In the genomic region with DNA sequence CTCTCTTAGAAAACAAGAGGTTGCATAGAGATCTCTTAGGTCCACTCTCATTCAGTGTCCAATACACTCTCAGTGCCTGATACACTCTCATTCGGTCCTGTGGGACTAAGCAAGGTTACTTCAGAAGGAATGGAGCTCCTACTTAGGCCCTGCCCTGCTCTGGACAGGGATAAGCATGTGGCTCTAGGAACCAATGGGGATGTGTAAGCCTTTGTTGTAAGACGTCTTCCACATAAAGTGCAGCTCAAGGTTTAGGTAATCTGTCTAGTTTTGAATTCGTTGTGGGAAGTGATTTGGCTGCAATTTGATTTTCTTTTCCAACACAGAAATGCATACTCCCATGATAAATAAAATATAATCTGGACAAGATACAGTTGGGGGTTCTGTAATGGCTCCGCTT, we compare ENCODE assay signal across 17 mouse cellular contexts. TPM values are rescaled to one million over a fixed set of nuclear protein-coding genes. Genes with fewer than 3 reads are reported as not detected.
DNase-seq lines count a peak whose midpoint lies in the region; ATAC-seq lines count a peak whose summit lies in the region.
"Had no signal": no experiment of that assay in that cellular context is flagged by ENCODE, and none has a peak within 500 bp of the region (broad histone marks: within the 10 kb centered on the region; RNA-seq: fewer than 3 reads in every experiment).

No protein-coding gene starts in this region.

- no peaks in the 10 kb centered on the region; the same call in 1 of the 2 replicates for H3K27me3 ChIP-seq in heart, embryonic 12.5 days (replicated peaks)
- H3K27me3 ChIP-seq in limb, embryonic 13.5 days = peaks cover 22% of the 10 kb centered on the region
- H3K27me3 ChIP-seq in limb, embryonic 10.5 days (ENCODE audit: low read depth, poor library complexity, severe bottlenecking) = peaks cover 24% of the 10 kb centered on the region
- 0 out of 2 replicates have a peak, but pooled peaks cover 4% of the 10 kb centered on the region for H3K27me3 ChIP-seq in embryonic facial prominence, embryonic 14.5 days (replicated peaks; ENCODE audit: control insufficient read depth, insufficient read depth, low read length)
- no peaks in the 10 kb centered on the region for H3K27me3 ChIP-seq in stomach, embryonic 16.5 days (ENCODE audit: control insufficient read depth, insufficient read depth, low read length)

- intact Hi-C loops in heart, postnatal 25 days (cut with DNase I) = no loop called here

- no peak for DNase-seq in heart, postnatal 25 days (ENCODE audit: low spot score)
- no peak for DNase-seq in limb, embryonic 10.5 days (ENCODE audit: low spot score)
- no peak for DNase-seq in embryonic facial prominence, embryonic 14.5 days (ENCODE audit: low spot score)
- no peak for DNase-seq in layer of hippocampus, postnatal 14 days (ENCODE audit: low spot score in 2 of 2)
- DNase-seq: gastrocnemius, postnatal 10 days; kidney, adult 11 months; kidney, postnatal 10 days; liver; liver, postnatal 0 days; thymus, adult 2 months had no signal

- H3K4me2 ChIP-seq in heart, embryonic 12.5 days = no peak overlapping the region
- no peak overlapping the region for H3K4me2 ChIP-seq in limb, embryonic 13.5 days (replicated peaks)
- no peak overlapping the region for H3K4me2 ChIP-seq in embryonic facial prominence, embryonic 14.5 days (ENCODE audit: low read depth, low read length)
- no peak overlapping the region; the same call in 1 of the 2 replicates for H3K4me2 ChIP-seq in stomach, embryonic 16.5 days (ENCODE audit: low read depth, low read length)
- H3K4me2 ChIP-seq: forebrain, embryonic 13.5 days; hindbrain, embryonic 13.5 days had no signal

- H3K4me1 ChIP-seq in heart, embryonic 12.5 days (replicated peaks) = peaks cover 7% of the 10 kb centered on the region
- peaks cover 12% of the 10 kb centered on the region for H3K4me1 ChIP-seq in limb, embryonic 13.5 days
- no peaks in the 10 kb centered on the region for H3K4me1 ChIP-seq in limb, embryonic 10.5 days
- H3K4me1 ChIP-seq in embryonic facial prominence, embryonic 14.5 days (ENCODE audit: control insufficient read depth, insufficient read depth, low read length) = peaks cover 11% of the 10 kb centered on the region; the same call in 1 of the 2 replicates
- no peaks in the 10 kb centered on the region; the same call in 1 of the 2 replicates for H3K4me1 ChIP-seq in stomach, embryonic 16.5 days (ENCODE audit: control insufficient read depth, insufficient read depth, low read length)
- H3K4me1 ChIP-seq: forebrain, embryonic 13.5 days had no signal

- peak overlapping the region; percentile 30; the same call in 1 of the 2 replicates for H3K27ac ChIP-seq in heart, embryonic 12.5 days (ENCODE audit: poor library complexity, severe bottlenecking)
- peak overlapping the region; percentile 3; the same call in 1 of the 2 replicates for H3K27ac ChIP-seq in limb, embryonic 13.5 days
- no peak overlapping the region for H3K27ac ChIP-seq in limb, embryonic 10.5 days
- H3K27ac ChIP-seq in embryonic facial prominence, embryonic 14.5 days (replicated peaks; ENCODE audit: low read depth, low read length) = peak overlapping the region; percentile 53
- peak overlapping the region; percentile 67 for H3K27ac ChIP-seq in stomach, embryonic 16.5 days (ENCODE audit: low read length)
- H3K27ac ChIP-seq: forebrain, embryonic 13.5 days; hindbrain, embryonic 13.5 days; layer of hippocampus, adult 2 months had no signal

- H3K36me3 ChIP-seq in heart, embryonic 12.5 days = no peaks in the 10 kb centered on the region
- no peaks in the 10 kb centered on the region for H3K36me3 ChIP-seq in limb, embryonic 13.5 days
- no peaks in the 10 kb centered on the region for H3K36me3 ChIP-seq in limb, embryonic 10.5 days
- no peaks in the 10 kb centered on the region for H3K36me3 ChIP-seq in embryonic facial prominence, embryonic 14.5 days (ENCODE audit: control insufficient read depth, insufficient read depth, low read length)
- no peaks in the 10 kb centered on the region for H3K36me3 ChIP-seq in stomach, embryonic 16.5 days (ENCODE audit: control insufficient read depth, insufficient read depth, low read length)
- H3K36me3 ChIP-seq: hindbrain, embryonic 13.5 days had no signal

- 70% methylated on average over 4 of the region's 4 CpGs for WGBS in heart, embryonic 12.5 days
- WGBS in limb, embryonic 13.5 days = 80% methylated on average over 4 of the region's 4 CpGs
- 83% methylated on average over 4 of the region's 4 CpGs for WGBS in limb, embryonic 10.5 days
- 71% methylated on average over 4 of the region's 4 CpGs for WGBS in embryonic facial prominence, embryonic 14.5 days
- WGBS in stomach, embryonic 16.5 days = 55% methylated on average over 4 of the region's 4 CpGs

- ATAC-seq in heart, embryonic 12.5 days (ENCODE audit: insufficient number of reproducible peaks, low FRiP score) = no peak
- ATAC-seq in limb, embryonic 13.5 days (ENCODE audit: low FRiP score, low read depth) = no peak
- peak; percentile 71 for ATAC-seq in embryonic facial prominence, embryonic 14.5 days (ENCODE audit: low read depth)
- ATAC-seq in stomach, embryonic 16.5 days (ENCODE audit: insufficient read depth, low FRiP score) = peak; percentile 56; the same call in 1 of the 2 replicates
- ATAC-seq: forebrain, embryonic 13.5 days; liver, postnatal 0 days had no signal

- no peak overlapping the region for H3K9ac ChIP-seq in heart, embryonic 12.5 days
- no peak overlapping the region for H3K9ac ChIP-seq in limb, embryonic 13.5 days
- no peak overlapping the region for H3K9ac ChIP-seq in embryonic facial prominence, embryonic 14.5 days (ENCODE audit: low read depth, low read length)
- no peak overlapping the region for H3K9ac ChIP-seq in stomach, embryonic 16.5 days (ENCODE audit: low read length)
- H3K9ac ChIP-seq: forebrain, embryonic 13.5 days; hindbrain, embryonic 13.5 days; liver, postnatal 0 days had no signal

- H3K4me3 ChIP-seq in heart, embryonic 12.5 days = no peak overlapping the region
- H3K4me3 ChIP-seq in limb, embryonic 13.5 days = no peak overlapping the region
- H3K4me3 ChIP-seq in limb, embryonic 10.5 days = no peak overlapping the region
- H3K4me3 ChIP-seq in embryonic facial prominence, embryonic 14.5 days (ENCODE audit: low read depth, low read length) = no peak overlapping the region
- H3K4me3 ChIP-seq in stomach, embryonic 16.5 days (replicated peaks; ENCODE audit: low read length) = no peak overlapping the region
- H3K4me3 ChIP-seq: forebrain, embryonic 13.5 days; hindbrain, embryonic 13.5 days; layer of hippocampus, adult 2 months had no signal

- H3K9me3 ChIP-seq in heart, embryonic 12.5 days (replicated peaks) = no peaks in the 10 kb centered on the region
- no peaks in the 10 kb centered on the region for H3K9me3 ChIP-seq in limb, embryonic 13.5 days
- H3K9me3 ChIP-seq in limb, embryonic 10.5 days (replicated peaks) = no peaks in the 10 kb centered on the region
- no peaks in the 10 kb centered on the region for H3K9me3 ChIP-seq in embryonic facial prominence, embryonic 14.5 days (ENCODE audit: control insufficient read depth, low read length)
- no peaks in the 10 kb centered on the region for H3K9me3 ChIP-seq in stomach, embryonic 16.5 days (replicated peaks; ENCODE audit: control insufficient read depth, low read length)
- H3K9me3 ChIP-seq: forebrain, embryonic 13.5 days; hindbrain, embryonic 13.5 days had no signal

RNA-seq across cellular contexts. Expression of gene Lamc2, which starts 6.1 kb away (rescaled TPM):
- polyA plus RNA-seq in heart, embryonic 12.5 days (2016; fragmentation: Nextera tagmentation; extraction: Ambion mirVana) = 8.7 and 9.8 TPM in 2 replicates
- total RNA-seq in heart, postnatal 25 days (2021) = 1 to 10 TPM; 8.7 to 9.3 TPM
- 5.8 and 6.3 TPM in 2 replicates for polyA plus RNA-seq in limb, embryonic 13.5 days (2015; fragmentation: Nextera tagmentation; extraction: Ambion mirVana)
- polyA plus RNA-seq in limb, embryonic 10.5 days (2016; fragmentation: Nextera tagmentation; extraction: Ambion mirVana) = 3.1 and 3.3 TPM in 2 replicates
- polyA plus RNA-seq in embryonic facial prominence, embryonic 14.5 days (2014; fragmentation: Nextera tagmentation; extraction: Ambion mirVana) = 10.7 and 12.4 TPM in 2 replicates
- polyA plus RNA-seq in stomach, embryonic 16.5 days (2015; fragmentation: Nextera tagmentation; extraction: Ambion mirVana) = 15.6 and 20.9 TPM in 2 replicates
- 1 to 10 TPM; 1.4 to 2.0 TPM for total RNA-seq in layer of hippocampus, postnatal 14 days (2021)
- total RNA-seq: monocyte, adult 5-6 weeks had no signal

Comparison
In these comparisons a context has a peak if more than half of its experiments do, and no peak if none do; other contexts are left out.
1. ATAC-seq: peak in embryonic facial prominence, embryonic 14.5 days (single experiment) and stomach, embryonic 16.5 days (single experiment); none in heart, embryonic 12.5 days (single experiment) and limb, embryonic 13.5 days (single experiment).